Mouse (Mus musculus) kidney, adult 11 months (tissue): ENCODE results near the gene Vps13d.

ENCODE experiments used
- DNase-seq: peaks from one replicate; pipeline ENCODE4 v3.0.0; 2022

Gene Vps13d

GRCm38 (mm10) chr4:145194559-145195162, at the start of gene Vps13d:
Gene Vps13d, minus strand, starts transcription at chr4:145195005.
- DNase-seq: peak; percentile 84

DNA sequence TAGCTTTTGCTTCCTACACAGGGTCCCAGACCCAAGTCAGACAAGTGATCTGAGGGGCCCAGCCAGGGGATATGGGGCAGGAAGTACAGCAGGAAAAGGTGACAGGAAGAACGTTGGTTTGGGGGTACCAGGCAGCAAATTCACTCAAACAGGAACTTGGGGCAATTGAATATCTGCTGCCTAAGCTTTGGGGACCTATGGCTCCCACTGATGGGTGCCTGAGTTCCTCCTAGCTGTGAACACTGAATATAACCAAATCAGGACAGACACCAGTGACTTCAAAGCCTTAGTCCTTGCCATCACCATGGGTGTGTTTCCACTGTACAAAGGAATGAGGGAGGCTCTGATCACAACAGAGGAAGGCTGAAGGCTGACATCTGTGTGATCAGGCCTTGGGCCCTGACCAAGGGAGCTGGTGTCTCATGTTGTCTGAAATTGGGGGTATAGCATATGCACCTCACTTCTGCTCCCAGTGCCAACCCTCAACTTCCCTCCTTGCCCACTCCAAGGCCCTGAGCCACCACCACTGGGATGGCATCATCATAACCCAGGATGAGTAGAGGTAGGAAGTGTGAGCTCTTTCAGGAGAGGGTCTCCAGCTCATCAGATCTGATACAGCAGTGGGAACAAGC, 48.0 kb upstream of the Vps13d start:
- DNase-seq: no peak

DNA sequence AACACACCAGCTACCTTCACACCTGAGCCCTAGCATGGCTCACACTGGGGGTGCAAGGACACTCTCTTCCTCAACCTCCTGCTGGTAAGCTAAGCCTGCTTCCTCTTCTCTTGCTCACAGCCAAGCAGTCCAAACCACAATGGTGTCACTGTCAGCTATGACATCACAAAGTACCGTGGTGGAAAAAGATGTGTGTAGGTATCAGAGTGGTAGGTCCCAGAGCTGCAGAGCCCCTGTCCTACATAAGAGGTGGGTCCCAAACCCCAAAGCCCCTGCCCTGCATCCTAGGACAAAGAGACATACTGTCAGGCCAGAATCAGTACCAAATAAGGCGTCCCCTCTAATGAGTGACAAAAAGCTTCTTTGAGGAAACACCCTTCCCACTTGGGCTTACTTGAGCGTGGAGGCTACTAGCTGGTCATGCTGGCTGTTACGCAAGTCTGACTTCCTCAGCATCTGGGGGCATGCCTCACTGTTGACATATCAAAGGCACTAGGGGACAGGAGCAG, 46.0 kb upstream of the Vps13d start:
- peak; percentile 24 for DNase-seq

- DNase-seq: peak; percentile 70
Measured at GRCm38 (mm10) chr4:145239049-145239830, 44.4 kb upstream of the Vps13d start.

DNA sequence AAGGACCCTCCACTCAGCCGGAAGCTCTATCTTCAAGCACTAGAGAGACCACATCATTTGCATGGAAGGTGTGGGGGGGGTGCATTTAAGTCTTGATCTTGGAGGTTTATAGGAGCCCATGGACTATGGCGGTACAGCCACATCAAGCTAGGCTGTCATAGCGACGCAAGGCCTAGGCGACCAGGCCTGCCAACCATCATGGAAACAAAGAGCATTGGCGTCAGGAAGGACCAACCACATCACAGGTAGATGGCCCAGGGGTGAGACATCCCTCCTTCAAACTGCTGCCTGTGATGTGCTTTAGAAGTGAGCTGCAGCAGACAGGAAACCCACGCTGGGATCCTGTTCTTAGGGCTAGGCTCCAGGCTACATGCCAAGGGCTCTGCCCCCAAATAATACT, 41.2 kb upstream of the Vps13d start:
- DNase-seq: no peak

DNA sequence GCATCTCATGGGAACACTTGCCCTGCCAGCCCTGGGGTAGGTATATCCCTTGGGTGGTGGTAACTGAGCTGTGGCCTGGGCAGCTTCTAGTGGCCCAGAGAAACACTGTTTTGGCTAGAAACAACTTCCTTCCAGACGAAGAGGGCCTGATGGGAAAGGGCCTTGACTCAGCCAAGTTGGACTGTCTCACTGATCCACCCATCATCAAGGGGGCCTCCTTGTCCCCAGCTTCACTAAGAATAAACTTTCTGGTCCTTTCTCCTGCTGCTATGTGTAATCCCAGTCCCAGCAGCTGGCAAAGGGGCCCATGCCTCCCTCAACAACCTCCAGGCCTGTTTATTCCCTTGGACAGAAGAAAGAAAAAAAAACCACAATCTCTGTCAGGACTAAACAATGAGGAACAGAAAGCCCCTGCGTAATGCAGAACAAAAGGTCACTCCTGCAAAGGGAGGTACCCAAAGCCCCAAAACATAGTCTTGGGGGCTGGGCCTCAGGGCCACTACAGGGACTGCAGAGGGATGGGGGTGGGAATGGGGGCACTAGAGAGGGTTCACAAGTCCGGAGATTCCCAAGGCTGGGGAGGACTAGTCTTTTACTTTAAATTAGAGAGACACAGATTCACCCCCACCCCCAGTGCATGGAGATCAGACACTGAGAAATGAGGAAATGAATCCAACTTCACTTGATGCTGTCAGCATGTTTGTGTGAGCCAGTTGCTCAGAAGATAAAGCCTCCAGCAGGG, 38.9 kb upstream of the Vps13d start:
- DNase-seq: no peak

DNA sequence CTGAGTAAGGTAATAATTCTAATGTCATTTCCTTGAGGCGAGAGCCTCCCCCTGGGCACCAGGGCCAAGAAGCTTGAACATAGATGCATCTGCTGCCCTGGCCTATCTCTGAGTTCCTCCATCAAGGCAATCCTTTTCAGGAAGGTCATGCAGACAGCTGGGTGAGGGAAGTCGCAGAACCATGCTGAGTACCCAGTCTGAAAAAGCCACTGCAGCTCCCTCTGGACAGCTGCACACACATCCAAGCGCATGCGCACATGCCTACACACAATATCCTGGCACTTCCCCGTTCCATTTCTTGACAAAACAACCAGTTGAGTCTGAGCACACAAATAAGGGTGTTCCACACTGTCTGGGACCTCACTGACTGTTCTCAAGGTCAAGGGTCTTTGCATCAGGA, 36.9 kb upstream of the Vps13d start:
- DNase-seq: no peak

GRCm38 (mm10) chr4:145230647-145231046, 35.8 kb upstream of the Vps13d start:
- no peak for DNase-seq

DNA sequence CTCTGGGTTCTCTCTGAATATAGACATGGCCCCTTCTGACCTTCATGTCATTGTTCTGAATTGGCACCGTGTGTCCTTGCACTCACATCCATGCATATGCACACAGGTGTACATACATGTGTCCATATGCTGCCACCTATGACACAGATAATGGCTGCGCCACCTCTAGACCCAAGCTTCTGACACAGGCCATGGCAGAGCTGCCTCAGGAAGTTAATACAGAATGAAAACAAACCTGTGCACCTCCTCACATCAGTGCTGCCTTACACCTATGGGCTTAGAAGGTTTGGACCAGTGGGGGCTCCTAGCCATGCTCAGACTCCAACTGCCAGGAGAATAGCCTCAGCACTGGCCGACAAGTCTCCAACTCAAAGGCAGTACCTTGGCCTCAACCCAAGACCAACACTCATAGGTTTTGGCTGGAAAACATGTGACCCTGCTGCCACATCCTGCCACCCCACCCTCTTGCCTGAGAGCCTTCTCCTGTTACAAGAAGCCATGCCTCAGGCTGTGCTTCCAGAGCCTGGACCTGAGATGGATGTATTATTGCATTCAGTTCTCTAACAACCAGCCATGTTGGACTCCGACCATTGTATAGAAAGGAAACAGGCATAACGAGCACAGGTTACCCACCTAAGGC, 34.8 kb upstream of the Vps13d start:
- no peak for DNase-seq

GRCm38 (mm10) chr4:145229051-145229450, 34.2 kb upstream of the Vps13d start:
- DNase-seq: no peak

- no peak for DNase-seq
Measured at GRCm38 (mm10) chr4:145224613-145225012, 29.8 kb upstream of the Vps13d start.

- no peak for DNase-seq
Measured at GRCm38 (mm10) chr4:145222064-145222463, 27.3 kb upstream of the Vps13d start.

DNA sequence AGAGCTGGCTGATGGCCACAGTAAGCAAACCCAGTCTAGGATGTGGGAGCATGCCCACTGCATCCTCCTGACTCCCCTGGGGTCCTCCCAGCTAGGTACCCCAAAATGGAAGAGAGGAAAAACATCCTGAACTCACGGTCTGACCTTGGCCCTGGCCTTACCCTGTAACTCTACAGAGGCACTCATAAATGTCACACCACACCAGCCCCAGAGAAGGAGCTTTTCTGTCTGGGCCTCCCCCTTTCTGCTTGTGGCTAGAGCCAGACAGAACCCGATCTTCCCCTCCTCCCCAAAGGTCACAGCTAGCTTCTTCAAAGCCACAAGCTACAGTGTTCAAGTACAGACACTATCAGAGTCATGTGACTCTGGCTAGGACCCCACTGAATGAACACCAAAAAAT, 26.6 kb upstream of the Vps13d start:
- no peak for DNase-seq

GRCm38 (mm10) chr4:145220001-145220400, 25.2 kb upstream of the Vps13d start:
- no peak for DNase-seq

DNA sequence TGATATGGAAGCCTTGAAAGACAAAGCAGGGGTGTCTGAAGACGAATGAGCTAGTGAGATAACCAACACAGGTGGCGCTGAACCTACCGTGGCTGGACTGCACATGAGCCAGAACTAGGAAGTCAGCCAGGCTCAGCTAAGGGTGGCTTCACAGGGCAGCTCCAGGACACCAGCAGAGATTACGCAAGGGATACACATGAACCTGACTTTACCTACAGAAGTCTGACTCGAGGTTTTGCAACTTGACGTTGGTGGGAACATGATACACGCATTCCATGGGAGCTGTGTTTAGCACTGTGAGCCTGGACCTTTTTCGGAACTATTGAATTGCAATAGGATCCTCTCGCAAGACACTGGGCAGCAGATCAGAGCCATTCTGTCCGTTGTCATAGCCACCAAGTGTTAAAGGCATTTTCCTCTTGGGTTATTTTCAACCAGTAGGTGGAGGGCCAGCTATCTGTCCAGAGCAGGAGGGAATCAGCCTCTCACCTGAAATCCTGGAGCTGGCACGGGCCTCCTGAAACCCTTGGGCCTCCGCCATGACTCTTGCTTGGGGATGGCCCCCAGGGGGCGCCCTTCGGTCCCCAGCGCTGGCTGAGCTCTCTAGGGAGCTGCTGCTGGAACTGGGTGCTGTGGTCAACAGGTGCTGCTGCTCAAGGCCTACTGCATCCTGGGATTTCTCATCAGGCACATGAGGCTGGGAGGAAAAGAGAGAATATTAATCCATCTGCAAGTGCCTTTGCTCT, 24.6 kb upstream of the Vps13d start:
- DNase-seq: peak; percentile 21

DNA sequence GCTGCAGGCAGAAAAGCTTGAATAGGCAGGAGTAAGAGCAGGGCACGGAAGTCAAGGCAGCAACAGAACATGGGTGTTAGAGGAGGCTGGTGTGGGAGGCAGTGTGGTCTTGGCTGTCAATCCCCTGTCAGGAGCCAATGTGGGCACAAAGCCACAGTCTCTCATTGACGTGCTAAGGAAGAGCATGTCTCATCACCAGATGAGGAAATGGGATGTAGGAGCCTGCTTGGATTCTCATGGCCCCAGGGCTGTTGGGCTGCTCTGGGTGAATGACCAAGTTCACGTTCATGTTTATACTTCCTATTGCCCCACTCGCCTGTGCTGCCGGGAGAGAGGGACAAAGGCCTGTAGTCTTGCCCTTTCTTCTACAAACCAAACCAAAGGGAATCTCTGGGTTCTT, 23.0 kb upstream of the Vps13d start:
- DNase-seq: no peak

DNA sequence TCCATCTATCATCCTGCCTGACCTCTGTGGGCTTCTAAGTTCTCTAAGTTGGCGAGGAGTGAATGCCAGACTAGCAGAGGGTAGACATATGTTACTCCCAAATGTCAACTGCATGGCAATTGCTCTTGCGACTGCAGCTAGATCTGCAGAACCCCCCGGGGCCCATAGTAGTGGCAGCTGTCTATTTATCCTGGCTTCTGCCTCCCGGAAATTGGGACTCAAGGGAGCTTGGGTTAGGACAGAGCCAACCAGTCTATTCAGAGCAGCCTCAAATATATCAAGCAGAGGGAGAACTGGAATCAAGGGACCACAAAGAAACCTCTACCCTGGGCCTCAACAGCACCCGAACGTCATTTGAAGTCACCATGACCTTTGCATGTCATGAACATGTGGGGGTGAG, 22.2 kb upstream of the Vps13d start:
- DNase-seq: no peak

DNA sequence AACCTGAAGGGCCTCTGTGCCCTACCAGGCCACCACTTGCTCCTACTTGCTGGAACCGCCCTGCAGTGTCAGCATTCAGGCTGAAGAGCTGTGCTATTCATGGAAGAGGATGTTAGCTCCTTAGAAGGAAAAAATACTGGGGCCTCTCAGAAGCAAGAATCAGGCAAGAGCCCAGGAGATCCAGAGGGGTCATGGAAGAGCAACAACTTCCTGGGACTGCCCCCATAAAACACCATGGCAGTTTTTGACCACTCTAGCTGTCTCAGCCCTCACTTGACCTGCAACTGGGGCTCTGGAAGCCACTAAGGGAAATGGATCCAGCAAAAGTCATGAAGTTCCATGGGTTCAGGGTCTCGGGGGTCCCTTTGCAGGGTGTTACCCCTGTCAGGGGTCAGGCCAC, 20.6 kb upstream of the Vps13d start:
- DNase-seq: peak; percentile 35

- DNase-seq: no peak
Measured at GRCm38 (mm10) chr4:145214786-145215174, 20.0 kb upstream of the Vps13d start.

DNA sequence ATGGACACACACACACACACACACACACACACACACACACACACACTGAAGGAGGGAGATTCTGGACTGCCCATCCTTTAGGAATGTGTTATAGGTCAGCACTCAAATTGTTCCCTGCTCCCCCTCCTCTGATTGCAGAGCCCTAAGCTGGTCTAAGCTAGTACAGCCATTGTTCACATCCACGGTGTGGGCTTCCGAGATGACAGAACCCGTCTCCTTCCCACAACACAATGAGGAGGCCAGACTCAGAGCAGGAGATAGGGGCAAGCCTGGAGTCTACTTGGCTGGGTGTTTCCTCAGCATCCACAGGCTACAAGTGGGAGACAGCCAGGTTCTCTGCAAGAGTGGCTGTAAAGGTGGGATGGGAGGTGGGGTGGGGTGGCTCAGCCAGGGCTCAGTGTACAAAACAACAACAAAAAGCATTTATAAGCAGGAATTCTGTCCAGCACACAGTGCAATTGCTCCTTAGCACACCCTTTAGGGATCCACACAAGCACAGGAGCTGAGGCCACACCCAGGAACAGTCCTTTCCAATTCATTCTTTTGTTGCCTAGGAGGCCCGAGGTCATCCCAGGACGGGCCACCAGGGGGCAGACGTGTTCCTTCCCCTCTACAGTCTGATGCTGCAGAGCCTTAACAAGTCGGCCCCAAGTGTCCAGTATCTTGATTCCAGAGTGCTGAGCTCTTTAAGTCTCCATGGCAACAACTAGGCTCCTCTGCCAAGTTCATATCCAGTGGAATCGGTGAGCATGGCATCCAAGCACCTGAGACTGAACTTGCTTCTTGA, 19.4 kb upstream of the Vps13d start:
- peak; percentile 83 for DNase-seq

GRCm38 (mm10) chr4:145211076-145211475, 16.3 kb upstream of the Vps13d start:
- no peak for DNase-seq
